Mouse (Mus musculus) testis, adult 2 months (tissue): ENCODE data around the gene Pecam1. TPM values are rescaled to one million over a fixed set of nuclear protein-coding genes. Genes with fewer than 3 reads are reported as not detected.

ENCODE experiments used
- H3K27ac ChIP-seq: fragments of 200-500 bp; 2 replicates; pipeline ENCODE4 v1.5.1; 2012; ENCODE audit warnings: low read depth, low read length; ENCODE audit not compliant: control insufficient read depth, insufficient read depth
- H3K27me3 ChIP-seq: fragments of 200-500 bp; 2 replicates; pipeline ENCODE4 v1.6.1; 2012; ENCODE audit warnings: mild to moderate bottlenecking, low read length, moderate library complexity; ENCODE audit not compliant: control insufficient read depth, insufficient read depth
- H3K36me3 ChIP-seq: fragments of 200-500 bp; 2 replicates; pipeline ENCODE4 v1.6.1; 2012; ENCODE audit warnings: mild to moderate bottlenecking, low read length; ENCODE audit not compliant: control insufficient read depth, insufficient read depth
- H3K4me1 ChIP-seq: fragments of 200-500 bp; 2 replicates; pipeline ENCODE4 v1.6.1; 2012; ENCODE audit warnings: low read length; ENCODE audit not compliant: control insufficient read depth, insufficient read depth
- H3K4me3 ChIP-seq: fragments of 200-500 bp; 2 replicates; pipeline ENCODE4 v1.5.1; 2012; ENCODE audit warnings: low read depth, mild to moderate bottlenecking, low read length, moderate library complexity, mixed read lengths; ENCODE audit not compliant: control insufficient read depth
- CTCF ChIP-seq: fragments of 200-500 bp; IDR thresholded peaks from 2 replicates; pipeline ENCODE4 v1.5.1; 2012; ENCODE audit warnings: low read depth, mild to moderate bottlenecking, inconsistent platforms, low read length, moderate library complexity; ENCODE audit not compliant: control insufficient read depth, insufficient read depth, insufficient replicate concordance
- POLR2A ChIP-seq: fragments of 200-500 bp; IDR thresholded peaks from 2 replicates; pipeline ENCODE4 v1.6.1; 2012; ENCODE audit warnings: low read depth, mild to moderate bottlenecking, inconsistent platforms, low read length, moderate library complexity; ENCODE audit not compliant: control insufficient read depth
- polyA plus RNA-seq: library from polyadenylated mRNA; depleted of rRNA; stranded (reverse); fragments of >200 nt; gene quantifications from 2 replicates; pipeline ENCODE4 v1.2.3, GENCODE M21; 2012

Pecam1 gene
- polyA plus RNA-seq, 1 experiment = 1.6 TPM

GRCm38 (mm10) chr11:106767516-106767915 is 17.1 kb upstream of the Pecam1 start:
- H3K4me3 ChIP-seq = no peak overlapping the region
- 0 out of 2 replicates have a peak, but pooled peaks cover 2% of the 10 kb centered on the region for H3K4me1 ChIP-seq
- no peaks in the 10 kb centered on the region for H3K27me3 ChIP-seq
- H3K27ac ChIP-seq = no peak overlapping the region
- TF ChIP-seq POLR2A (no peak), CTCF (no peak)
- H3K36me3 ChIP-seq = no peaks in the 10 kb centered on the region

GRCm38 (mm10) chr11:106766611-106767162 is 16.3 kb upstream of the Pecam1 start:
- TF ChIP-seq CTCF (no peak), POLR2A (no peak)
- no peaks in the 10 kb centered on the region for H3K36me3 ChIP-seq
- H3K4me3 ChIP-seq = no peak overlapping the region
- no peaks in the 10 kb centered on the region for H3K27me3 ChIP-seq
- H3K4me1 ChIP-seq = 0 out of 2 replicates have a peak, but pooled peaks cover 2% of the 10 kb centered on the region
- no peak overlapping the region for H3K27ac ChIP-seq

GRCm38 (mm10) chr11:106762800-106763185 is 12.4 kb upstream of the Pecam1 start:
- Histone ChIP-seq H3K27me3 (no peaks in the 10 kb centered on the region), H3K36me3 (no peaks in the 10 kb centered on the region), H3K4me3 (no peak overlapping the region), H3K4me1 (0 out of 2 replicates have a peak, but pooled peaks cover 2% of the 10 kb centered on the region), H3K27ac (no peak overlapping the region)
- TF ChIP-seq CTCF = no peak
- TF ChIP-seq POLR2A = no peak

- H3K4me3 ChIP-seq = no peak overlapping the region
- no peaks in the 10 kb centered on the region for H3K27me3 ChIP-seq
- TF ChIP-seq CTCF = no peak
- TF ChIP-seq POLR2A = no peak
- no peaks in the 10 kb centered on the region for H3K36me3 ChIP-seq
- 0 out of 2 replicates have a peak, but pooled peaks cover 2% of the 10 kb centered on the region for H3K4me1 ChIP-seq
- no peak overlapping the region; the same call in 1 of the 2 replicates for H3K27ac ChIP-seq
Measured at GRCm38 (mm10) chr11:106762139-106762799, 11.8 kb upstream of the Pecam1 start.

- 0 out of 2 replicates have a peak, but pooled peaks cover 2% of the 10 kb centered on the region for H3K4me1 ChIP-seq
- H3K27me3 ChIP-seq = no peaks in the 10 kb centered on the region
- H3K4me3 ChIP-seq = no peak overlapping the region
- no peaks in the 10 kb centered on the region for H3K36me3 ChIP-seq
- no peak for TF ChIP-seq CTCF
- TF ChIP-seq POLR2A = no peak
- no peak overlapping the region for H3K27ac ChIP-seq
Measured at GRCm38 (mm10) chr11:106760511-106760910, 10.1 kb upstream of the Pecam1 start.

- Histone ChIP-seq H3K4me3 (no peak overlapping the region), H3K36me3 (no peaks in the 10 kb centered on the region), H3K27me3 (no peaks in the 10 kb centered on the region), H3K4me1 (0 out of 2 replicates have a peak, but pooled peaks cover 2% of the 10 kb centered on the region), H3K27ac (no peak overlapping the region)
- TF ChIP-seq POLR2A (no peak), CTCF (no peak)
Measured at GRCm38 (mm10) chr11:106759028-106759427, 8.6 kb upstream of the Pecam1 start.

GRCm38 (mm10) chr11:106755583-106755982 is 5.2 kb upstream of the Pecam1 start:
- no peaks in the 10 kb centered on the region for H3K36me3 ChIP-seq
- H3K4me3 ChIP-seq = no peak overlapping the region
- H3K27ac ChIP-seq = no peak overlapping the region
- no peaks in the 10 kb centered on the region for H3K27me3 ChIP-seq
- H3K4me1 ChIP-seq = no peaks in the 10 kb centered on the region
- TF ChIP-seq CTCF (no peak), POLR2A (no peak)
